Mouse (Mus musculus): ENCODE data around the gene Ms4a8a. TPM values are rescaled to one million over a fixed set of nuclear protein-coding genes. Genes with fewer than 3 reads are reported as not detected.

Gene Ms4a8a
- total RNA-seq, 2 experiments from 2014 or later, result not detected

DNA sequence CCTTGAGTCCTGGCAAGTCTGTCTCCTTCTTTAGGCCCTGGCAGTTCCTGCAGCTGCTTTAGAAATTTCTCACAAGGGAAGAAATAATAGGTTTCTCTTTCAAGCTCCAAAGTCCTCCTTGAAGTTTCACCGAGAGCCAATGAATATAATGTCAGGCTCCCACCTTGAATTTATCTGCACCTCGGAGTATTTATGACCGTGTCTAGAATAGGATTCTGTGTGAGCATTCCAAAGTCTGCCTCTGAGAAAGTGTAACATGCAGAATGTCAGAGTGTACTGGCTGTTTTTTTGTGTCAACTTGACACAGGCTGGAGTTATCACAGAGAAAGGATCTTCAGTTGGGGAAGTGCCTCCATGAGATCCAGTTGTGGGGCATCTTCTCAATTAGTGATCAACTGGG lies 63.0 kb downstream of the Ms4a8a start, which contains the start of gene Ms4a18:
TSS of gene Ms4a18 (minus strand) at position 141 of the 400 bp plus-strand sequence.
- DNase-seq (ENCODE audit: low spot score in 2 of 2), result no peak

Other genes starting within 250 kb of the Ms4a8a start
- 1 to 10 TPM; 1.8 to 3.0 TPM for gene Slc15a3, start 241.4 kb downstream of the Ms4a8a start, total RNA-seq (2021)
- 100 to 1,000 TPM; 221 to 224 TPM for gene Tmem132a, start 211.2 kb downstream of the Ms4a8a start, total RNA-seq (2021)
- 10 to 100 TPM; 33.2 to 40.9 TPM for gene Tmem109, start 199.1 kb downstream of the Ms4a8a start, total RNA-seq (2021)
- gene Prpf19, start 185.9 kb downstream of the Ms4a8a start, total RNA-seq (2021), result 100 to 1,000 TPM; 198 to 203 TPM
- gene Zp1, start 160.5 kb downstream of the Ms4a8a start, total RNA-seq (2021), result not detected
- gene Ptgdr2, start 143.9 kb downstream of the Ms4a8a start, total RNA-seq (2021), result under 1 TPM; 0.29 to 0.32 TPM
- 1 to 10 TPM; 8.9 to 9.5 TPM for gene Ccdc86, start 131.8 kb downstream of the Ms4a8a start, total RNA-seq (2021)
- gene Ms4a10, start 106.4 kb downstream of the Ms4a8a start, total RNA-seq (2021), result not detected
- gene Ms4a15, start 87.9 kb downstream of the Ms4a8a start, total RNA-seq (2021), result not detected
- not detected for gene Ms4a18, start 63.1 kb downstream of the Ms4a8a start, total RNA-seq (2021)
- gene 1700017D01Rik, start 49.8 kb upstream of the Ms4a8a start, total RNA-seq (2021), result not detected
- not detected for gene 1700025F22Rik, start 84.2 kb upstream of the Ms4a8a start, total RNA-seq (2021)
- not detected for gene Ms4a13, start 115.6 kb upstream of the Ms4a8a start, total RNA-seq (2021)
- not detected for gene Ms4a12, start 151.3 kb upstream of the Ms4a8a start, total RNA-seq (2021)
- not detected for gene Ms4a1, start 185.1 kb upstream of the Ms4a8a start, total RNA-seq (2021)
- not detected for gene Ms4a5, start 202.8 kb upstream of the Ms4a8a start, total RNA-seq (2021)
- gene Ms4a14, start 233.4 kb upstream of the Ms4a8a start, total RNA-seq (2021), result not detected